Mouse (Mus musculus) cerebellum, adult 9-10 months (tissue): ENCODE measurements around the gene 2510009E07Rik.
A peak's percentile ranks its signal among the peaks of the same experiment; 100 is the strongest.

Experiments used
- DNase-seq: peaks from one replicate; pipeline ENCODE4 v3.0.0; 2022

The 2510009E07Rik gene

DNA sequence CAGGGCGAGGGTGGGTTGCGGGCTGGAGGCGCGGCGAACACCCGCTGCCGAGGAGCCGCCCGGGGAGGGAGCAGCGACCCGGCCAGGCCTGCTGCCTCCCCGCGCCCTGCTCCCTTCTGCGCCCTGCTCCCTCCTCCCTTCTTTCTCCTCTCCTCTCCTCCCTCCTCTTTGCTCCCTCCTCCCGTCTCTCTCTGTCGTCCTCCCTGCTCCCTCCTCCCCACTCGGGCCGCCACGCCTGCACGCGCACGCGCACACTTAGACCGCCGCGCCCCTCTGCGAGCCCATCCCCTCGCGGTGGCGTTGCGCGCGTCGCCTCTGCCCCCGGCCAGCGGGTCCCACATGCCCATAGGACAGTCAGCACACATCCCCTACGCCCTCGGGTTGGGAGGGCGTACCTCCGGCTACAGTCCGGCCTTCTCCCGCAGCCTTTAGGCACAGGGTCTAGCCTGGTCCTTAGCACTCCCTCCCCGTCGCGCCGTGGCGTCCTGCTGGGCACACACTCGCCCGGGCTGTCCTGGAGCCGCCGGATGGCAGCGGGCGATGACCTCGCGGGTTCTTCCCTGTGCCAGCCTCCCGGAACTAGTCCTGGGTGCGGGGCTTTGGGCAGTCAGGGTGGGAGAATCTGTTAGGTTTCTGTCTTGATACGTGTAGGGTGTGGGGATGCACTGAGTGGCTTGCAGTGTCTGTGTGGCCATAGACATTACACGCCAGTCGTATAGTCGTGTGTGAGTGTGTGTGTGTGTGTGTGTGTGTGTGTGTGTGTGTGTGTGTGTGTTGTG lies at the start of gene 2510009E07Rik:
TSS of gene 2510009E07Rik (minus strand) at position 203 of the 779 bp plus-strand sequence.
- peak; percentile 95 for DNase-seq

- DNase-seq: no peak
Measured at GRCm38 (mm10) chr16:21743401-21743800, 48.9 kb upstream of the 2510009E07Rik start.

- DNase-seq: no peak
Measured at GRCm38 (mm10) chr16:21742898-21743297, 48.4 kb upstream of the 2510009E07Rik start.

GRCm38 (mm10) chr16:21742191-21742870 lies 47.9 kb upstream of the 2510009E07Rik start:
- no peak for DNase-seq

DNA sequence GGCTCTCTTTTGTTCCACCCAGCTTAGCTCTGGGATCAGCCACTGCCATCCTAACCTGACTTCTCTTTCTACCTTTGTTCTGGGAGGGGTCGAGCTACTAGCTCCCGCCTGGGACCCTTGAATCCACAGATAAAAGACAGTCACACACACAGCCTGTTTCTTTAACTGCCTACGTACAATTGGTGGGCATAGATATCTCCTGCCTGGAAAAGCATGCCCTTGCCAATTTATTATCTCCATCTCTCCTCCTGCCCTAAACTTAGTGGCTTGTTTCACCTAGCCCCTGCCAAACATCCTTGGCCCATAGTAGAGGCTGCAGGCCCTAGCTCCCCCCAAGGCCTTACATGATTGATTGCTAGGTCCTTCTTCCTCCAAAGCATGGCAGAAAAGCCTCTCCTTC lies 47.1 kb upstream of the 2510009E07Rik start:
- DNase-seq: no peak

GRCm38 (mm10) chr16:21735638-21736037 lies 41.2 kb upstream of the 2510009E07Rik start:
- DNase-seq: no peak

GRCm38 (mm10) chr16:21727897-21728364 lies 33.5 kb upstream of the 2510009E07Rik start:
- peak; percentile 73 for DNase-seq

- DNase-seq: no peak
Measured at GRCm38 (mm10) chr16:21727421-21727820, 33.0 kb upstream of the 2510009E07Rik start.

- no peak for DNase-seq
Measured at GRCm38 (mm10) chr16:21724261-21724660, 29.8 kb upstream of the 2510009E07Rik start.

GRCm38 (mm10) chr16:21719770-21720169 lies 25.3 kb upstream of the 2510009E07Rik start:
- DNase-seq: no peak

DNA sequence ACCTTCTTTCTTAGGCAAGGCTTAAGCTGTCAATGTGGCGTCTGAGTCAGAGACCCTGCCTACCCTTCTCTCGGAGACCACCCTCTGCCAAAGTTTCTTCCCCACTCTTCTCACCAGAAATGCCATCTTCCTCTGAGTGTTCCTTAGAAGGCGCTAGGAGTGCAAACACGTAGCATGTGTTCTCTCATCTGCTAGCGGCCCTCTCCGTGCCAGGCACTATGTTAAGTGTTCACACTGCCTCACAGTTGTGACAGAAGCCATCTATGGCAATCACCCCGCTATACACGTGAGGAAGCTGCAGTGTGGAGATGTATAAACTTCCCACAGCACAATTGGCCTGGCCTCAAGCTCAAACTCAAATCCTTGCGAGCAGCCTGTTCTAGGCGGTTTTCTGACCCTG lies 20.1 kb upstream of the 2510009E07Rik start:
- no peak for DNase-seq

DNA sequence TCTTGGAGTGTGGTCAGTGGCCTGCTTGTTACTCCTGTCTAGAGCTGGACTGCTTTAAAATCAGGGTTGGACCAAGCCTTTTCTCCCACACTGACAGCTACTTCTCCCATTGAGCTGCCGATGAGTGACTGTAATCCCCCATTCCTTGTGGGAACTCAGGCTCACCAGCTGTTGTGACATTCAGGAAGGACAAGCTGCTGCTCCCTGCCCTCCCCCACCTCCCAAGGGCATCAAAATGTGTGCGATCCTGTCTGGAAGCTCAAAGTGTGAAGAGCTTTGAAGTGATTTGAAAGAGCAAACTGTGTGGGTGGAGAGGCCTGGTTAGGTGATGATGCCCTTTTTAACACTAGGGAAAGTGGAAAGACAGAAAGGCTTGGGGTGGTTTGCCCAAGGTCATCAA lies 15.9 kb upstream of the 2510009E07Rik start:
- no peak for DNase-seq

DNA sequence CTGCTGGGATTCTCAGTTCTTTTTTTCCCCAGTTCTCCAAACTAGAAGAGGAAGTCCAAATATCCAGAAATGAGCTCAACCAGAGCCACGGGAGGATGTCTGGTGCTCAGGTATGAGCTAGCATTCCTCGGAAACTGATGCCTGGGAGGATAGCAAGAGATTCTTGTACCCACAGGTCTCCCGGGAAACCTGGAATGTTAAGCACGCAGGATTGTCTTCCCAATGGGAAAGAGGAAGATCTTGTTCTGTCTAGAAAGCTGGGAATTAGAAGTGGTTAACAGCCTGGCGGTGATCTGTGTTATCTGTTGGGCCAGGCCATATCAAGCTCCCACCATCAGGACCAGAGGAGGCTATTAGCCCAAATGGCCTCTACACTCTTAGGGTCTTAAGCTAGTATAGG lies 10.2 kb upstream of the 2510009E07Rik start:
- DNase-seq: no peak

GRCm38 (mm10) chr16:21702314-21702690 lies 7.8 kb upstream of the 2510009E07Rik start:
- no peak for DNase-seq

GRCm38 (mm10) chr16:21701611-21702313 lies 7.3 kb upstream of the 2510009E07Rik start:
- DNase-seq: no peak

- no peak for DNase-seq
Measured at GRCm38 (mm10) chr16:21698136-21698535, 3.7 kb upstream of the 2510009E07Rik start.

GRCm38 (mm10) chr16:21696946-21697345 lies 2.5 kb upstream of the 2510009E07Rik start:
- DNase-seq: no peak

GRCm38 (mm10) chr16:21695242-21695578 lies 745 bp upstream of the 2510009E07Rik start:
- DNase-seq: peak; percentile 64

- DNase-seq: peak; percentile 81
Measured at GRCm38 (mm10) chr16:21693981-21694462, 443 bp downstream of the 2510009E07Rik start.

- DNase-seq: no peak
Measured at GRCm38 (mm10) chr16:21690216-21690755, 4.2 kb downstream of the 2510009E07Rik start.

GRCm38 (mm10) chr16:21689141-21689540 lies 5.3 kb downstream of the 2510009E07Rik start:
- no peak for DNase-seq

DNA sequence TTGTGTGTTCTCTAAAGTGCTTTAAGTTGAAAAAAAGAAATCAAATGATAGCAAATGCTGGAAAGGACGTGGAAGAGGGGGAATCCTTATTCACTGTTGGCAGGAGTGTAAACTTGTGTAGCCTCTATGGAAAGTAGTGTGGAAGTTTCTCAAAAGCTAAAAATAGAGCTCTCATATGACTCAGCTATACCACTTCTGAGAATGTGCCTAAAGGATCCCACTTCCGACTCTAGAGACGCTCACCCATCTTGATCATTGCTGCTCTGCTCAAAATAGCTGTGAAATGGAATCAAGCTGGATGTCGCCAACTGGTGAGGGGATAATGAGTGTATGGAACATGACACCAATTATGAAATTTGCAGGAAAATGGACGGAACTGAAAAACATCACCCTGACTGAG lies 7.1 kb downstream of the 2510009E07Rik start:
- DNase-seq: no peak

DNA sequence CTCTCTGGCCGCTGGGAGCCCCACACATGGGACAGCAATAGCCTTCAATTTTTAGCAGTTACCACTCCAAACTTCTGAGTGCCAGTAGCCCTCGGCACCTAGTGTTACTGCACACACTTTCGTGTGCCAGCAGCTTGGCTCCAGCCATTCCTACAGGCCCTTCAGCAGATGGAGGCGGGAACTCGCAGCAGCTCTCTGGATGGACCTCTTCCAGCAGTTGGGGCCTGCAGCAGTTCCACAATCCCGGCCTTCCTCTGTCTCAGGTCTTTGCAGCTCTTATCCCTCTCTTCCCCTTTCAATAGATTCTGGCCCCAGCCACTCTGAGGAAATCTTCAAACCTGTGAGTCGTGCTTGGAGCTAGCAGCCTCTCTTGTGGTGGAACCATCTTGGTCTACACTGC lies 17.7 kb downstream of the 2510009E07Rik start:
- no peak for DNase-seq
